Mouse (Mus musculus) thymus, adult 2 months (tissue): ENCODE measurements around the gene Faf2. TPM values are rescaled to one million over a fixed set of nuclear protein-coding genes. Genes with fewer than 3 reads are reported as not detected.

ENCODE experiments used
- DNase-seq: peaks from one replicate; pipeline ENCODE4 v3.0.0; 2021
- H3K27ac ChIP-seq: fragments of 200-500 bp; 2 replicates; pipeline ENCODE4 v1.5.1; 2012; ENCODE audit warnings: low read length, control low read depth; ENCODE audit not compliant: control insufficient read depth, insufficient read depth
- H3K27me3 ChIP-seq: fragments of 200-500 bp; 2 replicates; pipeline ENCODE4 v1.6.1; 2012; ENCODE audit warnings: mild to moderate bottlenecking, low read length, moderate library complexity, mixed read lengths; ENCODE audit not compliant: control insufficient read depth, insufficient read depth
- H3K36me3 ChIP-seq: fragments of 200-500 bp; 2 replicates; pipeline ENCODE4 v1.6.1; 2012; ENCODE audit warnings: mild to moderate bottlenecking, low read length, moderate library complexity; ENCODE audit not compliant: control insufficient read depth, insufficient read depth
- H3K4me1 ChIP-seq: fragments of 200-500 bp; replicated peaks from 2 replicates; pipeline ENCODE4 v1.6.1; 2012; ENCODE audit warnings: low read length; ENCODE audit not compliant: control insufficient read depth, insufficient read depth
- H3K4me3 ChIP-seq: fragments of 200-500 bp; 2 replicates; pipeline ENCODE4 v1.5.1; 2012; ENCODE audit warnings: mild to moderate bottlenecking, low read length, control low read depth, moderate library complexity; ENCODE audit not compliant: control insufficient read depth, insufficient read depth
- CTCF ChIP-seq: fragments of 200-500 bp; IDR thresholded peaks from 2 replicates; pipeline ENCODE4 v1.5.1; 2012; ENCODE audit warnings: mild to moderate bottlenecking, control low read depth, low read length, moderate library complexity, borderline replicate concordance; ENCODE audit not compliant: control insufficient read depth, poor library complexity, insufficient read depth; ENCODE audit errors: extremely low read depth
- POLR2A ChIP-seq: fragments of 200-500 bp; IDR thresholded peaks from 2 replicates; pipeline ENCODE4 v1.6.1; 2012; ENCODE audit warnings: mild to moderate bottlenecking, low read length, control low read depth, moderate library complexity; ENCODE audit not compliant: control insufficient read depth, poor library complexity, insufficient read depth; ENCODE audit errors: extremely low read depth
- WGBS: fragments of 180-500 bp; shearing (Covaris S2); methylation state at CpG from one replicate; pipeline ENCODE4 v1.1.7; 2018; 5-methylcytosine and 5-hydroxymethylcytosine counted together
- polyA plus RNA-seq: library from polyadenylated mRNA; depleted of rRNA; stranded (reverse); fragments of >200 nt; gene quantifications from 2 replicates; pipeline ENCODE4 v1.2.3, GENCODE M21; 2012

Gene Faf2
- polyA plus RNA-seq, 1 experiment = 36.1 TPM

- WGBS = 89% methylated on average over 8 of the region's 8 CpGs
Measured at GRCm38 (mm10) chr13:54616307-54616706, 5.3 kb upstream of the Faf2 start.

GRCm38 (mm10) chr13:54616998-54617397 is 4.6 kb upstream of the Faf2 start:
- Histone ChIP-seq H3K36me3 (no peaks in the 10 kb centered on the region), H3K27me3 (no peaks in the 10 kb centered on the region), H3K4me3 (no peak overlapping the region), H3K27ac (no peak overlapping the region), H3K4me1 (0 out of 2 replicates have a peak, but pooled peaks cover under 1% of the 10 kb centered on the region)
- TF ChIP-seq CTCF (no peak), POLR2A (no peak)
- no peak for DNase-seq
- 69% methylated on average over 6 of the region's 6 CpGs for WGBS

More at GRCm38 (mm10) chr13:54616307-54616706, 5.3 kb upstream of the Faf2 start:
- no peak for DNase-seq
- Histone ChIP-seq H3K27ac (no peak overlapping the region), H3K4me3 (no peak overlapping the region), H3K27me3 (no peaks in the 10 kb centered on the region), H3K4me1 (0 out of 2 replicates have a peak, but pooled peaks cover 2% of the 10 kb centered on the region), H3K36me3 (no peaks in the 10 kb centered on the region)
- TF ChIP-seq POLR2A (no peak), CTCF (no peak)

- no peak for DNase-seq
- H3K4me3 ChIP-seq = peak overlapping the region; percentile 87
- peak overlapping the region; percentile 25; the same call in 1 of the 2 replicates for H3K27ac ChIP-seq
- peaks cover 7% of the 10 kb centered on the region for H3K4me1 ChIP-seq
- TF ChIP-seq CTCF (no peak), POLR2A (no peak; the same call in 1 of the 2 replicates)
- H3K36me3 ChIP-seq = no peaks in the 10 kb centered on the region
- no peaks in the 10 kb centered on the region for H3K27me3 ChIP-seq
- 1% methylated on average over 27 of the region's 27 CpGs for WGBS
Measured at GRCm38 (mm10) chr13:54621960-54622521, 457 bp downstream of the Faf2 start.

GRCm38 (mm10) chr13:54629128-54629527 is 7.5 kb downstream of the Faf2 start:
- no peak for DNase-seq
- H3K27ac ChIP-seq = no peak overlapping the region
- WGBS = 90% methylated on average over 4 of the region's 4 CpGs

GRCm38 (mm10) chr13:54632731-54633277 is 11.2 kb downstream of the Faf2 start:
- WGBS = 88% methylated on average over 3 of the region's 3 CpGs
- H3K4me3 ChIP-seq = no peak overlapping the region
- no peak for DNase-seq
- TF ChIP-seq POLR2A (no peak), CTCF (no peak)
- H3K27me3 ChIP-seq = no peaks in the 10 kb centered on the region
- H3K36me3 ChIP-seq = peaks cover 9% of the 10 kb centered on the region
- no peak overlapping the region for H3K27ac ChIP-seq
- H3K4me1 ChIP-seq = no peaks in the 10 kb centered on the region

More at GRCm38 (mm10) chr13:54629128-54629527, 7.5 kb downstream of the Faf2 start:
- no peak overlapping the region for H3K4me3 ChIP-seq
- no peaks in the 10 kb centered on the region for H3K27me3 ChIP-seq
- H3K4me1 ChIP-seq = no peaks in the 10 kb centered on the region
- H3K36me3 ChIP-seq = 0 out of 2 replicates have a peak, but pooled peaks cover 8% of the 10 kb centered on the region
- TF ChIP-seq POLR2A (no peak), CTCF (no peak)

- Histone ChIP-seq H3K27ac (no peak overlapping the region), H3K36me3 (peaks cover 28% of the 10 kb centered on the region), H3K4me1 (no peaks in the 10 kb centered on the region), H3K4me3 (no peak overlapping the region), H3K27me3 (no peaks in the 10 kb centered on the region)
- DNase-seq = no peak
- WGBS = 96% methylated on average over 3 of the region's 3 CpGs
- TF ChIP-seq POLR2A = no peak
- no peak for TF ChIP-seq CTCF
Measured at GRCm38 (mm10) chr13:54635011-54635410, 13.4 kb downstream of the Faf2 start.
